Mouse (Mus musculus): ENCODE measurements around the gene Pold4.

- TF ChIP-seq MYOD1 (IDR thresholded peaks at IDR 0.05; ENCODE audit: control insufficient read depth, insufficient read length, low read depth) (no peak), USF1 (IDR thresholded peaks at IDR 0.05; ENCODE audit: low read depth) (no peak), MAX (IDR thresholded peaks at IDR 0.05) (no peak), CTCF (IDR thresholded peaks at IDR 0.05; ENCODE audit: control insufficient read depth, insufficient read depth, insufficient read length) (no peak)
Observed at GRCm38 (mm10) chr19:4265956-4266355, 34.3 kb downstream of the Pold4 start.
